Mouse (Mus musculus): ENCODE results near the gene Skp1a. TPM values are rescaled to one million over a fixed set of nuclear protein-coding genes. Genes with fewer than 3 reads are reported as not detected.

Skp1a gene
- polyA plus RNA-seq, 1 experiment: 315 TPM

GRCm38 (mm10) chr11:52227466-52228226 is 4.1 kb upstream of the Skp1a start:
- H3K27ac ChIP-seq (ENCODE audit: insufficient read depth, low read length): no peak overlapping the region
- TF ChIP-seq POLR2A (IDR thresholded peaks at IDR 0.05; ENCODE audit: extremely low read depth, insufficient read depth, low read length): no peak
- no peak for TF ChIP-seq CTCF (IDR thresholded peaks at IDR 0.05; ENCODE audit: extremely low read depth, insufficient read depth, low read length)
- no peak overlapping the region for H3K4me3 ChIP-seq (ENCODE audit: insufficient read depth, low read length)
- H3K4me1 ChIP-seq (ENCODE audit: control insufficient read depth, insufficient read depth, low read length): no peaks in the 10 kb centered on the region; the same call in 1 of the 2 replicates

GRCm38 (mm10) chr11:52228722-52229448 is 2.9 kb upstream of the Skp1a start:
- H3K4me3 ChIP-seq (ENCODE audit: insufficient read depth, low read length): no peak overlapping the region
- H3K4me1 ChIP-seq (ENCODE audit: control insufficient read depth, insufficient read depth, low read length): peaks cover 1% of the 10 kb centered on the region; the same call in 1 of the 2 replicates
- TF ChIP-seq CTCF (IDR thresholded peaks at IDR 0.05; ENCODE audit: extremely low read depth, insufficient read depth, low read length) (no peak), POLR2A (IDR thresholded peaks at IDR 0.05; ENCODE audit: extremely low read depth, insufficient read depth, low read length) (no peak)
- no peak overlapping the region for H3K27ac ChIP-seq (ENCODE audit: insufficient read depth, low read length)

- no peak overlapping the region; the same call in 1 of the 2 replicates for H3K4me3 ChIP-seq (ENCODE audit: insufficient read depth, low read length)
These were observed 1.1 kb upstream of the Skp1a start for GRCm38 (mm10) chr11:52230694-52231093.

GRCm38 (mm10) chr11:52233043-52233653 is 1.4 kb downstream of the Skp1a start:
- H3K27ac ChIP-seq (ENCODE audit: insufficient read depth, low read length): no peak overlapping the region
- H3K4me1 ChIP-seq (ENCODE audit: control insufficient read depth, insufficient read depth, low read length): peaks cover 4% of the 10 kb centered on the region; the same call in 1 of the 2 replicates
- H3K4me3 ChIP-seq (ENCODE audit: insufficient read depth, low read length): peak overlapping the region; percentile 93; the same call in 1 of the 2 replicates
- TF ChIP-seq POLR2A (IDR thresholded peaks at IDR 0.05; ENCODE audit: extremely low read depth, insufficient read depth, low read length): no peak
- no peak for TF ChIP-seq CTCF (IDR thresholded peaks at IDR 0.05; ENCODE audit: extremely low read depth, insufficient read depth, low read length)

More at GRCm38 (mm10) chr11:52230694-52231093, 1.1 kb upstream of the Skp1a start:
- Histone ChIP-seq H3K4me1 (ENCODE audit: control insufficient read depth, insufficient read depth, low read length) (peaks cover 4% of the 10 kb centered on the region; the same call in 1 of the 2 replicates), H3K27ac (ENCODE audit: insufficient read depth, low read length) (no peak overlapping the region)
- TF ChIP-seq POLR2A (IDR thresholded peaks at IDR 0.05; ENCODE audit: extremely low read depth, insufficient read depth, low read length) (no peak), CTCF (IDR thresholded peaks at IDR 0.05; ENCODE audit: extremely low read depth, insufficient read depth, low read length) (no peak)

- TF ChIP-seq POLR2A (IDR thresholded peaks at IDR 0.05; ENCODE audit: extremely low read depth, insufficient read depth, low read length): no peak
- no peak for TF ChIP-seq CTCF (IDR thresholded peaks at IDR 0.05; ENCODE audit: extremely low read depth, insufficient read depth, low read length)
- Histone ChIP-seq H3K27ac (ENCODE audit: insufficient read depth, low read length) (no peak overlapping the region), H3K4me1 (ENCODE audit: control insufficient read depth, insufficient read depth, low read length) (peaks cover 4% of the 10 kb centered on the region; the same call in 1 of the 2 replicates), H3K4me3 (ENCODE audit: insufficient read depth, low read length) (no peak overlapping the region)
These were observed 2.1 kb downstream of the Skp1a start for GRCm38 (mm10) chr11:52233906-52234305.

GRCm38 (mm10) chr11:52234509-52234908 is 2.7 kb downstream of the Skp1a start:
- TF ChIP-seq POLR2A (IDR thresholded peaks at IDR 0.05; ENCODE audit: extremely low read depth, insufficient read depth, low read length) (no peak), CTCF (IDR thresholded peaks at IDR 0.05; ENCODE audit: extremely low read depth, insufficient read depth, low read length) (no peak)
- no peak overlapping the region for H3K27ac ChIP-seq (ENCODE audit: insufficient read depth, low read length)
- H3K4me1 ChIP-seq (ENCODE audit: control insufficient read depth, insufficient read depth, low read length): peaks cover 4% of the 10 kb centered on the region; the same call in 1 of the 2 replicates
- H3K4me3 ChIP-seq (ENCODE audit: insufficient read depth, low read length): no peak overlapping the region

GRCm38 (mm10) chr11:52240898-52241542 is 9.2 kb downstream of the Skp1a start:
- Histone ChIP-seq H3K4me3 (ENCODE audit: insufficient read depth, low read length) (no peak overlapping the region), H3K4me1 (ENCODE audit: control insufficient read depth, insufficient read depth, low read length) (no peaks in the 10 kb centered on the region), H3K27ac (ENCODE audit: insufficient read depth, low read length) (no peak overlapping the region)
- no peak for TF ChIP-seq CTCF (IDR thresholded peaks at IDR 0.05; ENCODE audit: extremely low read depth, insufficient read depth, low read length)
- no peak for TF ChIP-seq POLR2A (IDR thresholded peaks at IDR 0.05; ENCODE audit: extremely low read depth, insufficient read depth, low read length)

- no peak for TF ChIP-seq CTCF (IDR thresholded peaks at IDR 0.05; ENCODE audit: extremely low read depth, insufficient read depth, low read length)
- no peak for TF ChIP-seq POLR2A (IDR thresholded peaks at IDR 0.05; ENCODE audit: extremely low read depth, insufficient read depth, low read length)
- no peak overlapping the region for H3K27ac ChIP-seq (ENCODE audit: insufficient read depth, low read length)
- H3K4me1 ChIP-seq (ENCODE audit: control insufficient read depth, insufficient read depth, low read length): no peaks in the 10 kb centered on the region; the same call in 1 of the 2 replicates
- no peak overlapping the region for H3K4me3 ChIP-seq (ENCODE audit: insufficient read depth, low read length)
These were observed 17.7 kb downstream of the Skp1a start for GRCm38 (mm10) chr11:52249452-52249851.

GRCm38 (mm10) chr11:52251770-52252169 is 20.0 kb downstream of the Skp1a start:
- H3K27ac ChIP-seq (ENCODE audit: insufficient read depth, low read length): no peak overlapping the region
- H3K4me1 ChIP-seq (ENCODE audit: control insufficient read depth, insufficient read depth, low read length): no peaks in the 10 kb centered on the region; the same call in 1 of the 2 replicates
- TF ChIP-seq POLR2A (IDR thresholded peaks at IDR 0.05; ENCODE audit: extremely low read depth, insufficient read depth, low read length): no peak
- TF ChIP-seq CTCF (IDR thresholded peaks at IDR 0.05; ENCODE audit: extremely low read depth, insufficient read depth, low read length): no peak
- no peak overlapping the region for H3K4me3 ChIP-seq (ENCODE audit: insufficient read depth, low read length)
